Mouse (Mus musculus): ENCODE measurements around the gene Hist1h2ai. TPM values are rescaled to one million over a fixed set of nuclear protein-coding genes. Genes with fewer than 3 reads are reported as not detected.
"Not testable (repeated sequence)": the region's sequence is repeated elsewhere in the genome, so short reads cannot be mapped to it uniquely, and the experiment has no call there.

Hist1h2ai gene
- total and polyA plus RNA-seq, 3 experiments = 6.3 to 880 TPM; not detected in 1

GRCm38 (mm10) chr13:21752356-21752755 lies 36.1 kb downstream of the Hist1h2ai start:
- Histone ChIP-seq H3K79me2 (replicated peaks; ENCODE audit: control insufficient read depth, extremely low read depth, insufficient read depth, poor library complexity, severe bottlenecking) (no peaks in the 10 kb centered on the region), H3K4me1 (ENCODE audit: control insufficient read depth in 1 of 2, insufficient read depth in 2 of 2) (peaks cover 0 to 26% of the 10 kb centered on the region in 2 experiments; a peak in 2 of 4 replicates), H3K36me3 (replicated peaks in 1 of 2; ENCODE audit: control insufficient read depth in 1 of 2, insufficient read depth in 1 of 2, low read length in 1 of 2) (no peaks in the 10 kb centered on the region), H3K27me3 (replicated peaks) (no peaks in the 10 kb centered on the region), H3K27ac (ENCODE audit: insufficient read depth, low read depth) (peak overlapping the region; percentile 85), H3K9ac (ENCODE audit: insufficient read depth, low read depth) (peak overlapping the region; percentile 92), H3K4me2 (ENCODE audit: insufficient read depth, low read depth, poor library complexity, severe bottlenecking) (peak overlapping the region; percentile 82; the same call in 1 of the 2 replicates), H3K9me3 (replicated peaks; ENCODE audit: low read length) (no peaks in the 10 kb centered on the region), H3K4me3 (replicated peaks in 1 of 3; ENCODE audit: low read depth in 2 of 3, low read length in 2 of 3, poor library complexity in 1 of 3) (peak overlapping the region in 1 of 3 experiments; percentile 3)
- DNase-seq (ENCODE audit: extremely low read depth) = peak; percentile 51
- TF ChIP-seq CHD2 (IDR thresholded peaks at IDR 0.05; ENCODE audit: low read length) (no peak), TBP (conservative IDR thresholded peaks at IDR 0.05; ENCODE audit: low read depth, low read length) (0 out of 2 replicates have a peak, but pooled peaks have one; percentile 11)
- in situ Hi-C loops (cut with MboI; ENCODE audit: low pct_ligation_motif_present, low pct_unique_long_range_greater_than_20kb, low sequenced_read_pairs) (no loop called here), dilution Hi-C loops (cut with MboI; ENCODE audit: extremely low pct_ligation_motif_present, extremely low pct_unique_long_range_greater_than_20kb, low sequenced_read_pairs) (no loop called here)

GRCm38 (mm10) chr13:21753051-21753523 lies 36.9 kb downstream of the Hist1h2ai start:
- peak overlapping the region; percentile 82 for H3K4me2 ChIP-seq (ENCODE audit: insufficient read depth, low read depth, poor library complexity, severe bottlenecking)

GRCm38 (mm10) chr13:21753524-21754285 lies 37.5 kb downstream of the Hist1h2ai start, which contains the start of the genes Hist1h2ak and Hist1h2bn:
Hist1h2ak (minus strand) TSS chr13:21753827.
Hist1h2bn (plus strand) TSS chr13:21754123.
- peaks cover 0 to 26% of the 10 kb centered on the region in 2 experiments; a peak in 2 of 4 replicates for H3K4me1 ChIP-seq (ENCODE audit: control insufficient read depth in 1 of 2, insufficient read depth in 2 of 2)
- in situ Hi-C loops (cut with MboI; ENCODE audit: low pct_ligation_motif_present, low pct_unique_long_range_greater_than_20kb, low sequenced_read_pairs); H3K27me3 ChIP-seq (replicated peaks); H3K9me3 ChIP-seq (replicated peaks; ENCODE audit: low read length); H3K36me3 ChIP-seq (replicated peaks in 1 of 2; ENCODE audit: control insufficient read depth in 1 of 2, insufficient read depth in 1 of 2, low read length in 1 of 2); H3K79me2 ChIP-seq (replicated peaks; ENCODE audit: control insufficient read depth, extremely low read depth, insufficient read depth, poor library complexity, severe bottlenecking); dilution Hi-C loops (cut with MboI; ENCODE audit: extremely low pct_ligation_motif_present, extremely low pct_unique_long_range_greater_than_20kb, low sequenced_read_pairs): not testable (repeated sequence)
- H3K4me3 ChIP-seq (replicated peaks in 1 of 3; ENCODE audit: low read depth in 2 of 3, low read length in 2 of 3, poor library complexity in 1 of 3) = peak within 1 kb of the TSS; percentile 17 to 38 (median 36)
- DNase-seq (ENCODE audit: extremely low read depth) = peak; percentile 97
- peak within 1 kb of the TSS; percentile 92 for H3K9ac ChIP-seq (ENCODE audit: insufficient read depth, low read depth)
- peak within 1 kb of the TSS; percentile 98 for H3K27ac ChIP-seq (ENCODE audit: insufficient read depth, low read depth)
- peak within 1 kb of the TSS; percentile 82 for H3K4me2 ChIP-seq (ENCODE audit: insufficient read depth, low read depth, poor library complexity, severe bottlenecking)
- TF ChIP-seq SIN3A (IDR thresholded peaks at IDR 0.05; ENCODE audit: low read length) (peak; percentile 68), RCOR1 (conservative IDR thresholded peaks at IDR 0.05; ENCODE audit: low read depth, low read length) (peak; percentile 74; the same call in 1 of the 2 replicates), MEF2A (IDR thresholded peaks at IDR 0.05; ENCODE audit: borderline replicate concordance, low read depth, low read length) (peak; percentile 58; the same call in 1 of the 2 replicates), POLR2AphosphoS2 (IDR thresholded peaks at IDR 0.05; ENCODE audit: low read depth, low read length) (peak; percentile 5; the same call in 1 of the 2 replicates), TCF12 (IDR thresholded peaks at IDR 0.05; ENCODE audit: low read depth, low read length) (peak; percentile 98), UBTF (IDR thresholded peaks at IDR 0.05; ENCODE audit: low read depth, low read length) (peak; percentile 51; the same call in 1 of the 2 replicates), MYC (IDR thresholded peaks at IDR 0.05; ENCODE audit: low read depth, low read length) (peak; percentile 39), E2F4 (IDR thresholded peaks at IDR 0.05; ENCODE audit: insufficient replicate concordance, low read depth, low read length) (peak; percentile 71; the same call in 1 of the 2 replicates), JUND (conservative IDR thresholded peaks at IDR 0.05; ENCODE audit: low read depth, low read length) (peak; percentile 50; the same call in 1 of the 2 replicates), CHD2 (IDR thresholded peaks at IDR 0.05; ENCODE audit: low read length) (peak; percentile 96), MXI1 (IDR thresholded peaks at IDR 0.05; ENCODE audit: low read depth, low read length) (peak; percentile 70), POLR2A (IDR thresholded peaks at IDR 0.05; ENCODE audit: low read depth, low read length) (peak; percentile 70; the same call in 1 of the 2 replicates), NRF1 (IDR thresholded peaks at IDR 0.05; ENCODE audit: low read depth, low read length) (peak; percentile 39)

More at GRCm38 (mm10) chr13:21753051-21753523, 36.9 kb downstream of the Hist1h2ai start:
- dilution Hi-C loops (cut with MboI; ENCODE audit: extremely low pct_ligation_motif_present, extremely low pct_unique_long_range_greater_than_20kb, low sequenced_read_pairs) = no loop called here
- H3K4me1 ChIP-seq (ENCODE audit: control insufficient read depth in 1 of 2, insufficient read depth in 2 of 2) = peaks cover 0 to 26% of the 10 kb centered on the region in 2 experiments; a peak in 2 of 4 replicates
- no peaks in the 10 kb centered on the region for H3K79me2 ChIP-seq (replicated peaks; ENCODE audit: control insufficient read depth, extremely low read depth, insufficient read depth, poor library complexity, severe bottlenecking)
- H3K27me3 ChIP-seq (replicated peaks) = no peaks in the 10 kb centered on the region
- TF ChIP-seq CHD2 (IDR thresholded peaks at IDR 0.05; ENCODE audit: low read length) = peak; percentile 74
- TF ChIP-seq CHD1 (IDR thresholded peaks at IDR 0.05; ENCODE audit: low read depth, low read length) = peak; percentile 96
- TF ChIP-seq ETS1 (conservative IDR thresholded peaks at IDR 0.05; ENCODE audit: low read depth, low read length) = peak; percentile 39; the same call in 1 of the 2 replicates
- peak; percentile 34; the same call in 1 of the 2 replicates for TF ChIP-seq MAX (IDR thresholded peaks at IDR 0.05; ENCODE audit: low read length)
- no peak for TF ChIP-seq RAD21 (IDR thresholded peaks at IDR 0.05; ENCODE audit: low read depth, low read length)
- peak; percentile 20; the same call in 1 of the 2 replicates for TF ChIP-seq BHLHE40 (IDR thresholded peaks at IDR 0.05; ENCODE audit: low read depth, low read length)
- peak; percentile 99 for TF ChIP-seq POLR2AphosphoS2 (IDR thresholded peaks at IDR 0.05; ENCODE audit: low read depth, low read length)
- TF ChIP-seq MAZ (IDR thresholded peaks at IDR 0.05; ENCODE audit: low read depth, low read length) = no peak
- TF ChIP-seq HCFC1 (IDR thresholded peaks at IDR 0.05; ENCODE audit: low read depth, low read length) = peak; percentile 35; the same call in 1 of the 2 replicates
- no peak for TF ChIP-seq TBP (conservative IDR thresholded peaks at IDR 0.05; ENCODE audit: low read depth, low read length)
- peak; percentile 98 for TF ChIP-seq ZMIZ1 (IDR thresholded peaks at IDR 0.05; ENCODE audit: low read depth, low read length)
- peak; percentile 76; the same call in 1 of the 2 replicates for TF ChIP-seq E2F4 (IDR thresholded peaks at IDR 0.05; ENCODE audit: insufficient replicate concordance, low read depth, low read length)
- peak; percentile 86; the same call in 1 of the 2 replicates for TF ChIP-seq SIN3A (IDR thresholded peaks at IDR 0.05; ENCODE audit: low read length)
- TF ChIP-seq CTCF (conservative IDR thresholded peaks at IDR 0.05 in 1 of 2, IDR thresholded peaks at IDR 0.05 in 1 of 2; ENCODE audit: low read depth in 2 of 2, low read length in 2 of 2) = no peak
- peak; percentile 46 for TF ChIP-seq ZNF384 (IDR thresholded peaks at IDR 0.05; ENCODE audit: low read depth, low read length)
- TF ChIP-seq RCOR1 (conservative IDR thresholded peaks at IDR 0.05; ENCODE audit: low read depth, low read length) = peak; percentile 78
- peak; percentile 47 for TF ChIP-seq NELFE (IDR thresholded peaks at IDR 0.05; ENCODE audit: low read depth, low read length)
- peak; percentile 79 for TF ChIP-seq POLR2A (IDR thresholded peaks at IDR 0.05; ENCODE audit: low read depth, low read length)
- TF ChIP-seq MYC (IDR thresholded peaks at IDR 0.05; ENCODE audit: low read depth, low read length) = peak; percentile 63; the same call in 1 of the 2 replicates
- no peaks in the 10 kb centered on the region for H3K36me3 ChIP-seq (replicated peaks in 1 of 2; ENCODE audit: control insufficient read depth in 1 of 2, insufficient read depth in 1 of 2, low read length in 1 of 2)
- H3K4me3 ChIP-seq (replicated peaks in 1 of 3; ENCODE audit: low read depth in 2 of 3, low read length in 2 of 3, poor library complexity in 1 of 3) = peak overlapping the region; percentile 3 to 36 (median 36)
- in situ Hi-C loops (cut with MboI; ENCODE audit: low pct_ligation_motif_present, low pct_unique_long_range_greater_than_20kb, low sequenced_read_pairs) = no loop called here
- H3K27ac ChIP-seq (ENCODE audit: insufficient read depth, low read depth) = peak overlapping the region; percentile 98
- H3K9me3 ChIP-seq (replicated peaks; ENCODE audit: low read length) = no peaks in the 10 kb centered on the region
- H3K9ac ChIP-seq (ENCODE audit: insufficient read depth, low read depth) = peak overlapping the region; percentile 92
- DNase-seq (ENCODE audit: extremely low read depth) = peak; percentile 67

Measured in CH12.LX (cell line).